Mouse (Mus musculus): ENCODE results near the gene Hsdl2.

- TF ChIP-seq TAL1 (IDR thresholded peaks at IDR 0.05; ENCODE audit: low read length): no peak
- TF ChIP-seq GATA1 (IDR thresholded peaks at IDR 0.05; ENCODE audit: low read length): no peak
Observed at GRCm38 (mm10) chr4:59605501-59605900, 24.1 kb downstream of the Hsdl2 start.

All from erythroblast, embryonic 14.5 days (primary cell).